Mouse (Mus musculus) bone marrow, adult 2 months (tissue): ENCODE results near the gene Usb1. TPM values are rescaled to one million over a fixed set of nuclear protein-coding genes. Genes with fewer than 3 reads are reported as not detected.

ENCODE experiments used
- H3K27ac ChIP-seq: fragments of 200-500 bp; 2 replicates; pipeline ENCODE4 v1.5.1; 2012; ENCODE audit warnings: low read depth, mild to moderate bottlenecking, control low read depth, inconsistent platforms, low read length; ENCODE audit not compliant: control insufficient read depth, poor library complexity, insufficient read depth
- H3K4me1 ChIP-seq: fragments of 200-500 bp; 2 replicates; pipeline ENCODE4 v1.6.1; 2011; ENCODE audit warnings: low read length; ENCODE audit not compliant: control insufficient read depth, insufficient read depth
- H3K4me3 ChIP-seq: fragments of 200-500 bp; replicated peaks from 2 replicates; pipeline ENCODE3; 2011; ENCODE audit warnings: mild to moderate bottlenecking, low read depth, low read length, control low read depth; ENCODE audit not compliant: control insufficient read depth
- CTCF ChIP-seq: fragments of 200-500 bp; IDR thresholded peaks from 2 replicates; pipeline ENCODE4 v1.5.1; 2011; ENCODE audit warnings: low read length, control low read depth; ENCODE audit not compliant: control insufficient read depth, insufficient read depth
- POLR2A ChIP-seq: fragments of 200-500 bp; IDR thresholded peaks from 2 replicates; pipeline ENCODE4 v1.6.1; 2011; ENCODE audit warnings: low read depth, mild to moderate bottlenecking, control low read depth, low read length, borderline replicate concordance; ENCODE audit not compliant: control insufficient read depth
- WGBS: fragments of 180-500 bp; shearing (Covaris S2); methylation state at CpG from one replicate; pipeline ENCODE4 v1.1.7; 2018; 5-methylcytosine and 5-hydroxymethylcytosine counted together
- polyA plus RNA-seq: library from polyadenylated mRNA; stranded (reverse); fragments of >200 nt; gene quantifications from 2 replicates; pipeline ENCODE4 v1.2.4, GENCODE M21; 2011; ENCODE audit warnings: low replicate concordance; ENCODE audit not compliant: missing spikeins, insufficient read depth, insufficient read length

Gene Usb1
- polyA plus RNA-seq, 1 experiment, result 20.2 TPM

DNA sequence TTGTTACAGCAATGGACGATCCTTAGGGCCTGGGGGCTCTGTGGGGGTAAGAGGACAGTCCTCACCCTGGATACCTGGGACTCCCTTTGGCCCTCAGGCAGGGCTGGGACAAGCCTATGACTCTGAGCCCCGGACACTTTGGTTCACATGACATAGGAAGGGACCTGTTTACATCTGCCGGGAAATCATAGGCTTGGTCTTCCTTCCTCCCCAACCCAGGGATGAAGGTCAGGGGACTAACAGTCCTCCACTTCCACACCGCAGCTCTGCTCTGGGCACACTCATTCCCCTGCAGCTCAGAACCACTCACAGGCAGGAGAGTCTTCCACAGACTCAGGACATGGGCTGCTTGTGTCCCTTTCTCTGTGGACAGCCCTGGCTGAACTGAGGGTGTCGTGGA is 5.3 kb upstream of the Usb1 start:
- no peak overlapping the region for H3K27ac ChIP-seq
- no peak for TF ChIP-seq CTCF
- no peak for TF ChIP-seq POLR2A
- WGBS, result 85% methylated on average over 5 of the region's 5 CpGs
- H3K4me3 ChIP-seq, result no peak overlapping the region
- H3K4me1 ChIP-seq, result no peaks in the 10 kb centered on the region; the same call in 1 of the 2 replicates

DNA sequence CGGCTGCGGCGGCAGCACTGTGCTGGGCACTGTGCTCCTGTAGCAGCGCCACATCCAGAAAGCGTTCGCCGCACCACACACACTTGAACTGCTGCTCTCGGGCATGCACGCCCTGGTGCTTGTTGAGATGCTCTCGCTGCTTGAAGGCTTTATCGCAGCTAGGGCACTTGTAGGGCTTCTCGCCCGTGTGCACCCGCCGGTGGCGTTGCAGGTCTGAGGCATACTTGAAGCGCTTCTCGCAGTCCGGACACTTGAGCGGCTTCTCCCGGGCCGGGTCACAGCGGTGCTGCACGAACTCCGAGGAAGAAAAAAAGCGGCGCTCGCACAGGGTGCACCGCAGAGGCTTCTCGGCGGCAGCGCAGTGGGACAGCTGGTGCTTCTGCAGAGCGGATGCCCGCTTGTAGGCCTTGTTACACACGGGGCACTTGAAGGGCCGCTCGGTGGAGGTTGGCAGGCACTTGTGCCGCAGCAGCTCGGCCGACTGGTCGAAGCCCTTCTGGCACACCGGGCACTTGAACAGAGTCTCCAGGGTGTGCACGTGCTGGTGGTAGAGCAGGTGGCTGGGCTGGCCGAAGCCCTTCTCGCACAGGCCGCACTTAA is 4.1 kb upstream of the Usb1 start:
- TF ChIP-seq POLR2A (no peak), CTCF (no peak)
- no peak overlapping the region for H3K4me3 ChIP-seq
- 93% methylated on average over 46 of the region's 46 CpGs for WGBS

DNA sequence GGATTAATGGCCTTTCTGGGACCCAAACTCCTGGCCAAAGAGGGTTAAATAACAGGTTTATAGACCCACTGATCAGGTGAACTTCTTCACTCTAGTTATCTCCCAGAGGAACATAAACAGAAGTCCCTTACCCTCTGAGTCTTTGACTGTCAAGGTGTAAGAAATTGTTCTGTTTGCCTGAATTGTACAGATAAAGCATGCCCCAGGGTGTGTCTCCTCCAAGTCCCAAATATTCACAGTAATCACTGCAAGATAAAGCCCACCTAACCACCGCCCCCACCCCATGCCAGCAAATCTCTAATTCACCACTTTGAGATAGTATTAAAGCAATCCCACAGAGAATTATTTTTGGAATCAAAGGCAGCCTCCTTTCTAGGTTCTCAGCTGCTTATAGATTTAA is 1.7 kb upstream of the Usb1 start:
- no peak for TF ChIP-seq CTCF
- no peak for TF ChIP-seq POLR2A
- Histone ChIP-seq H3K4me1 (no peaks in the 10 kb centered on the region; the same call in 1 of the 2 replicates), H3K27ac (no peak overlapping the region), H3K4me3 (no peak overlapping the region)
- WGBS, result 72% methylated on average over 1 of the region's 1 CpGs

More for the DNA sequence above, 4.1 kb upstream of the Usb1 start:
- Histone ChIP-seq H3K4me1 (no peaks in the 10 kb centered on the region; the same call in 1 of the 2 replicates), H3K27ac (no peak overlapping the region)

DNA sequence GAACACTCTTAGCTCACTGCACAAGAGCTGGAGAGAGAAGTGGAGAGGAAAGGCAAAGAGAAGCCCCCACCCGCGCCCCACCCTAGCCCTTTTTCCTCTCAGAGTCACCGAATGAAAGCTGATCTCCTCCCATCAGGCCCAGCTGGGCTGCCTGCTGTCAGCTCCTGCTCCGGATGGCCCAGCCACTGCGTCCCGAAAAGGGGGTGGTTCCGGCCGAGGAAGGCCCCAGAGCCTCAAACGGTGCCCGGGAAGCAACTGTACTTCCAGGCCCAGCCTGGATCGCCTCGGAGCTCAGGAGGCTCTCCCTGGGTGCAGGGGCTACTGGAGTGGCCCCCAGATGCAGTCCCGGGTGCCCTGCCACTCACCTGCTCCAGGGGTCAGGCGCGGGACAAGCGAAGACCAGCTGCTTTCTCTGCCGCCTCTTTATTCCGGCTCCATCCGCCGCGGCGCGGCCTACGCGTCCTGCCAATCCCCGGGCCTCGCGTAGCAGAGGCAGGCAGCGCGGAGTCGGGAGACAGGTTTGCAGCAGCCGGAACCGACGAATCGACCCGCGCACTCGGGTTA is 846 bp upstream of the Usb1 start:
- no peaks in the 10 kb centered on the region; the same call in 1 of the 2 replicates for H3K4me1 ChIP-seq
- WGBS, result under 1% methylated on average over 38 of the region's 38 CpGs

GRCm38 (mm10) chr8:95332437-95333199 is 534 bp downstream of the Usb1 start:
- TF ChIP-seq CTCF, result no peak
- TF ChIP-seq POLR2A, result no peak
- H3K4me3 ChIP-seq, result peak overlapping the region; percentile 96
- peak overlapping the region; percentile 100 for H3K27ac ChIP-seq
- WGBS, result 13% methylated on average over 21 of the region's 21 CpGs
- H3K4me1 ChIP-seq, result no peaks in the 10 kb centered on the region; the same call in 1 of the 2 replicates

More for the DNA sequence above, 846 bp upstream of the Usb1 start:
- Histone ChIP-seq H3K4me3 (peak overlapping the region; percentile 99), H3K27ac (peak overlapping the region; percentile 100)
- TF ChIP-seq CTCF, result no peak
- no peak for TF ChIP-seq POLR2A

GRCm38 (mm10) chr8:95335706-95336105 is 3.6 kb downstream of the Usb1 start:
- no peak overlapping the region for H3K4me3 ChIP-seq
- WGBS, result 13% methylated on average over 1 of the region's 1 CpGs
- H3K27ac ChIP-seq, result no peak overlapping the region
- TF ChIP-seq CTCF, result no peak
- TF ChIP-seq POLR2A, result no peak
- no peaks in the 10 kb centered on the region; the same call in 1 of the 2 replicates for H3K4me1 ChIP-seq

- TF ChIP-seq POLR2A (no peak), CTCF (no peak)
- Histone ChIP-seq H3K4me1 (no peaks in the 10 kb centered on the region; the same call in 1 of the 2 replicates), H3K4me3 (no peak overlapping the region), H3K27ac (no peak overlapping the region)
Observed at GRCm38 (mm10) chr8:95336363-95336762, 4.3 kb downstream of the Usb1 start.

GRCm38 (mm10) chr8:95341721-95342120 is 9.6 kb downstream of the Usb1 start:
- Histone ChIP-seq H3K4me3 (no peak overlapping the region), H3K4me1 (no peaks in the 10 kb centered on the region; the same call in 1 of the 2 replicates), H3K27ac (no peak overlapping the region)
- TF ChIP-seq CTCF (no peak), POLR2A (no peak)
- WGBS, result 87% methylated on average over 5 of the region's 5 CpGs
